Mouse (Mus musculus) kidney, adult 11 months (tissue): ENCODE measurements at regions not wholly inside any gene's neighbourhood (a gene's known extent, or its start where the extent isn't known, plus 50 kb on each side); places are given as distances from the start of the nearest gene placed in this dataset.
"Not testable (repeated sequence)": the region's sequence is repeated elsewhere in the genome, so short reads cannot be mapped to it uniquely, and the experiment has no call there.

Source experiments
- DNase-seq: peaks from one replicate; pipeline ENCODE4 v3.0.0; 2022

- no peak for DNase-seq
Measured at GRCm38 (mm10) chr1:7388627-7389026, 2580.9 kb downstream of the Gm37988 start.

- DNase-seq: no peak
Measured at GRCm38 (mm10) chr1:7393508-7393907, 2585.8 kb downstream of the Gm37988 start.

- DNase-seq: no peak
Measured at GRCm38 (mm10) chr1:7394161-7394560, 2586.5 kb downstream of the Gm37988 start.

- no peak for DNase-seq
Measured at GRCm38 (mm10) chr1:7395527-7395926, 2587.8 kb downstream of the Gm37988 start.

- no peak for DNase-seq
Measured at GRCm38 (mm10) chr1:7396867-7397806, 2589.4 kb downstream of the Gm37988 start.

- DNase-seq: peak; percentile 99
Measured at GRCm38 (mm10) chr1:7397807-7398446, 2590.2 kb downstream of the Gm37988 start.

- no peak for DNase-seq
Measured at GRCm38 (mm10) chr1:7398678-7399218, 2591.1 kb downstream of the Gm37988 start.

GRCm38 (mm10) chr1:7405651-7406050 is 2598.0 kb downstream of the Gm37988 start:
- not testable (repeated sequence) for DNase-seq

- no peak for DNase-seq
Measured at GRCm38 (mm10) chr1:7414444-7414843, 2606.8 kb downstream of the Gm37988 start.

- no peak for DNase-seq
Measured at GRCm38 (mm10) chr1:7451660-7452155, 2644.0 kb downstream of the Gm37988 start.

- DNase-seq: no peak
Measured at GRCm38 (mm10) chr1:7454931-7455330, 2647.2 kb downstream of the Gm37988 start.

GRCm38 (mm10) chr1:7457895-7458294 is 2650.2 kb downstream of the Gm37988 start:
- no peak for DNase-seq

- no peak for DNase-seq
Measured at GRCm38 (mm10) chr1:7494096-7494495, 2686.4 kb downstream of the Gm37988 start.

- no peak for DNase-seq
Measured at GRCm38 (mm10) chr1:7499042-7499441, 2691.3 kb downstream of the Gm37988 start.

GRCm38 (mm10) chr1:7502363-7502762 is 2694.7 kb downstream of the Gm37988 start:
- DNase-seq: no peak

GRCm38 (mm10) chr1:7518791-7519190 is 2711.1 kb downstream of the Gm37988 start:
- no peak for DNase-seq

- no peak for DNase-seq
Measured at GRCm38 (mm10) chr1:7533506-7533905, 2725.8 kb downstream of the Gm37988 start.

GRCm38 (mm10) chr1:7535191-7535590 is 2727.5 kb downstream of the Gm37988 start:
- DNase-seq: no peak

- no peak for DNase-seq
Measured at GRCm38 (mm10) chr1:7543492-7543891, 2735.8 kb downstream of the Gm37988 start.

GRCm38 (mm10) chr1:7548261-7548660 is 2740.6 kb downstream of the Gm37988 start:
- no peak for DNase-seq

- DNase-seq: no peak
Measured at GRCm38 (mm10) chr1:7574787-7575186, 2767.1 kb downstream of the Gm37988 start.

- no peak for DNase-seq
Measured at GRCm38 (mm10) chr1:7586409-7586808, 2778.7 kb downstream of the Gm37988 start.

- no peak for DNase-seq
Measured at GRCm38 (mm10) chr1:7591327-7591726, 2783.6 kb downstream of the Gm37988 start.
